Mouse (Mus musculus): ENCODE data around the gene Taar7f. TPM values are rescaled to one million over a fixed set of nuclear protein-coding genes. Genes with fewer than 3 reads are reported as not detected.
"Not testable (repeated sequence)": the region's sequence is repeated elsewhere in the genome, so short reads cannot be mapped to it uniquely, and the experiment has no call there.

Gene Taar7f
- not detected for polyA plus RNA-seq (2021)

- H3K27me3 ChIP-seq: peaks cover 6% of the 10 kb centered on the region
- DNase-seq (ENCODE audit: low read depth, low spot score) (no peak), ATAC-seq (no peak)
- CTCF ChIA-PET: no interaction called here
- POLR2A ChIA-PET: no interaction called here
- no peak for TF ChIP-seq CTCF (IDR thresholded peaks at IDR 0.05)
- in situ Hi-C loops (cut with MboI; ENCODE audit: low pct_unique_long_range_greater_than_20kb): no loop called here
Measured at GRCm38 (mm10) chr10:24049210-24049609, at the start of gene Taar7f. Gene Taar7f (plus strand): TSS chr10:24049510.

- no peak for ATAC-seq
- H3K27me3 ChIP-seq: peaks cover 38% of the 10 kb centered on the region
- no peak for DNase-seq (ENCODE audit: low read depth, low spot score)
- no peak for TF ChIP-seq CTCF (IDR thresholded peaks at IDR 0.05)
- in situ Hi-C loops (cut with MboI; ENCODE audit: low pct_unique_long_range_greater_than_20kb): no loop called here
- POLR2A ChIA-PET: no interaction called here
- CTCF ChIA-PET: no interaction called here
Measured at GRCm38 (mm10) chr10:23999639-24000038, 49.7 kb upstream of the Taar7f start, which contains the start of gene Taar7b. Gene Taar7b (plus strand): TSS chr10:23999939.

- no peak for DNase-seq (ENCODE audit: low read depth, low spot score)
- CTCF ChIA-PET: interaction anchor here (1.1 kb wide), 1 partner anchor 14 kb away, joined by 3 read pairs; no protein-coding TSS in a partner anchor
- TF ChIP-seq CTCF (IDR thresholded peaks at IDR 0.05): no peak
- ATAC-seq: no peak
- in situ Hi-C loops (cut with MboI; ENCODE audit: low pct_unique_long_range_greater_than_20kb): no loop called here
- POLR2A ChIA-PET: no interaction called here
- H3K27me3 ChIP-seq: peaks cover 21% of the 10 kb centered on the region
Measured at GRCm38 (mm10) chr10:24006442-24006841, 42.9 kb upstream of the Taar7f start.

GRCm38 (mm10) chr10:24007034-24007433 is 42.3 kb upstream of the Taar7f start:
- ATAC-seq: no peak
- POLR2A ChIA-PET: no interaction called here
- in situ Hi-C loops (cut with MboI; ENCODE audit: low pct_unique_long_range_greater_than_20kb): no loop called here
- CTCF ChIA-PET: interaction anchor here (1.1 kb wide), 1 partner anchor 15 kb away, joined by 3 read pairs; no protein-coding TSS in a partner anchor
- no peak for DNase-seq (ENCODE audit: low read depth, low spot score)
- TF ChIP-seq CTCF (IDR thresholded peaks at IDR 0.05): no peak
- peaks cover 15% of the 10 kb centered on the region for H3K27me3 ChIP-seq

GRCm38 (mm10) chr10:24008143-24008542 is 41.2 kb upstream of the Taar7f start:
- ChIA-PET POLR2A (no interaction called here), CTCF (no interaction called here)
- DNase-seq (ENCODE audit: low read depth, low spot score) (no peak), ATAC-seq (no peak)
- no peak for TF ChIP-seq CTCF (IDR thresholded peaks at IDR 0.05)
- H3K27me3 ChIP-seq: peaks cover 12% of the 10 kb centered on the region
- in situ Hi-C loops (cut with MboI; ENCODE audit: low pct_unique_long_range_greater_than_20kb): no loop called here

GRCm38 (mm10) chr10:24026922-24027321 is 22.4 kb upstream of the Taar7f start, which contains the start of gene Taar7d:
Gene Taar7d (plus strand): TSS chr10:24027222.
- ChIA-PET POLR2A (no interaction called here), CTCF (no interaction called here)
- peaks cover 37% of the 10 kb centered on the region for H3K27me3 ChIP-seq
- no peak for TF ChIP-seq CTCF (IDR thresholded peaks at IDR 0.05)
- DNase-seq (ENCODE audit: low read depth, low spot score): no peak
- no peak for ATAC-seq
- in situ Hi-C loops (cut with MboI; ENCODE audit: low pct_unique_long_range_greater_than_20kb): no loop called here

- DNase-seq (ENCODE audit: low read depth, low spot score) (no peak), ATAC-seq (no peak)
- no peak for TF ChIP-seq CTCF (IDR thresholded peaks at IDR 0.05)
- peaks cover 17% of the 10 kb centered on the region for H3K27me3 ChIP-seq
- ChIA-PET POLR2A (no interaction called here), CTCF (interaction anchor here (0.7 to 0.9 kb wide), 2 partner anchors 10 kb away, joined by 3 read pairs; no protein-coding TSS in a partner anchor)
- in situ Hi-C loops (cut with MboI; ENCODE audit: low pct_unique_long_range_greater_than_20kb): no loop called here
Measured at GRCm38 (mm10) chr10:24031347-24031746, 18.0 kb upstream of the Taar7f start.

GRCm38 (mm10) chr10:24037314-24037713 is 12.0 kb upstream of the Taar7f start, which contains the start of gene Taar7e:
Gene Taar7e (plus strand): TSS chr10:24037614.
- in situ Hi-C loops (cut with MboI; ENCODE audit: low pct_unique_long_range_greater_than_20kb): no loop called here
- CTCF ChIA-PET: no interaction called here
- no peak for DNase-seq (ENCODE audit: low read depth, low spot score)
- H3K27me3 ChIP-seq: peaks cover 12% of the 10 kb centered on the region
- ATAC-seq: no peak
- POLR2A ChIA-PET: no interaction called here
- no peak for TF ChIP-seq CTCF (IDR thresholded peaks at IDR 0.05)

- no peak for DNase-seq (ENCODE audit: low read depth, low spot score)
- in situ Hi-C loops (cut with MboI; ENCODE audit: low pct_unique_long_range_greater_than_20kb): no loop called here
- peaks cover 9% of the 10 kb centered on the region for H3K27me3 ChIP-seq
- ATAC-seq: no peak
- TF ChIP-seq CTCF (IDR thresholded peaks at IDR 0.05): no peak
- POLR2A ChIA-PET: no interaction called here
- CTCF ChIA-PET: no interaction called here
Measured at GRCm38 (mm10) chr10:24040120-24040869, 9.0 kb upstream of the Taar7f start.

- POLR2A ChIA-PET: no interaction called here
- in situ Hi-C loops (cut with MboI; ENCODE audit: low pct_unique_long_range_greater_than_20kb): no loop called here
- ATAC-seq (no peak), DNase-seq (ENCODE audit: low read depth, low spot score) (no peak)
- TF ChIP-seq CTCF (IDR thresholded peaks at IDR 0.05): no peak
- H3K27me3 ChIP-seq: peaks cover 4% of the 10 kb centered on the region
- CTCF ChIA-PET: no interaction called here
Measured at GRCm38 (mm10) chr10:24052039-24052438, 2.7 kb downstream of the Taar7f start.

- DNase-seq (ENCODE audit: low read depth, low spot score): no peak
- in situ Hi-C loops (cut with MboI; ENCODE audit: low pct_unique_long_range_greater_than_20kb): no loop called here
- POLR2A ChIA-PET: no interaction called here
- CTCF ChIA-PET: interaction anchor here (1.1 to 1.2 kb wide), 2 partner anchors 13 to 21 kb away, joined by 3 read pairs; no protein-coding TSS in a partner anchor
- H3K27me3 ChIP-seq: peaks cover 16% of the 10 kb centered on the region
- no peak for TF ChIP-seq CTCF (IDR thresholded peaks at IDR 0.05)
- no peak for ATAC-seq
Measured at GRCm38 (mm10) chr10:24058986-24059385, 9.7 kb downstream of the Taar7f start.

GRCm38 (mm10) chr10:24074751-24075150 is 25.4 kb downstream of the Taar7f start:
- DNase-seq (ENCODE audit: low read depth, low spot score); POLR2A ChIA-PET; ATAC-seq; CTCF ChIA-PET: not testable (repeated sequence)
- in situ Hi-C loops (cut with MboI; ENCODE audit: low pct_unique_long_range_greater_than_20kb): loop anchor here (25.0 kb wide), 1 partner anchor 987 kb away; no protein-coding TSS in a partner anchor
- H3K27me3 ChIP-seq: peaks cover 43% of the 10 kb centered on the region

- peaks cover 44% of the 10 kb centered on the region for H3K27me3 ChIP-seq
- in situ Hi-C loops (cut with MboI; ENCODE audit: low pct_unique_long_range_greater_than_20kb): loop anchor here (25.0 kb wide), 1 partner anchor 989 kb away; no protein-coding TSS in a partner anchor
- CTCF ChIA-PET; ATAC-seq; DNase-seq (ENCODE audit: low read depth, low spot score); POLR2A ChIA-PET: not testable (repeated sequence)
Measured at GRCm38 (mm10) chr10:24076200-24076599, 26.9 kb downstream of the Taar7f start, which contains the start of gene Taar8a. Gene Taar8a (plus strand): TSS chr10:24076500.

Measured in Patski (cell line).